Mouse (Mus musculus): ENCODE measurements around the gene Ribc2. TPM values are rescaled to one million over a fixed set of nuclear protein-coding genes. Genes with fewer than 3 reads are reported as not detected.

Gene Ribc2
- total and polyA plus RNA-seq, 2 experiments: not detected

DNA sequence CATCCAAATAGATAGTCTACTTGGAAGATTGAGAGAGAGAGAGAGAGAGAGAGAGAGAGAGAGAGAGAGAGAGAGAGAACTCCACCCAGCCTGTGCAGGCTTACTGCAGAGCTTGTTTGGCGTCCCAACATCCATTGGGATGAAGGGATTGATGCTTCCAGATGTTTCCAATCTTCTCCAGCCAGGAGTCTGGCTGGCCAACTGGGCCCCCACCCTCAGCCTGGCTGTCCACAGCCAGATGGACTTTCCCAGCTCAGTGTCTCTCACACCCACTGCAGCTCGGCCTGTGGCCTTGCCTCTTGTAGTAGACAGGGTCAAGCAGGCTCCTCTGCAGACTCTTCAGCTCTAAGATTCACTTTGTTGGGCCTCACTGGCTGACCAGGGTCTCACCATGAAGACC lies 40.2 kb downstream of the Ribc2 start:
- H3K27ac ChIP-seq (replicated peaks; ENCODE audit: insufficient read depth, low read depth, low read length): no peak overlapping the region
- TF ChIP-seq POLR2A (IDR thresholded peaks at IDR 0.05; ENCODE audit: extremely low read depth, insufficient read depth, low read length) (no peak), CTCF (IDR thresholded peaks at IDR 0.05; ENCODE audit: low read depth, low read length) (no peak)
- H3K4me3 ChIP-seq (ENCODE audit: insufficient read depth, low read depth, low read length): no peak overlapping the region
- no peaks in the 10 kb centered on the region for H3K36me3 ChIP-seq (ENCODE audit: control insufficient read depth, insufficient read depth, low read length)
- no peak for DNase-seq (ENCODE audit: extremely low read depth, low read depth, low spot score)
- H3K27me3 ChIP-seq (ENCODE audit: control insufficient read depth, insufficient read depth, low read length): no peaks in the 10 kb centered on the region
- 81% methylated on average over 2 of the region's 2 CpGs for WGBS
- no peaks in the 10 kb centered on the region for H3K4me1 ChIP-seq (ENCODE audit: control insufficient read depth, insufficient read depth, low read length)
- no peaks in the 10 kb centered on the region for H3K79me2 ChIP-seq (ENCODE audit: control insufficient read depth, insufficient read depth, low read length)
- no peak overlapping the region for H3K9ac ChIP-seq (ENCODE audit: low read depth, low read length)

DNA sequence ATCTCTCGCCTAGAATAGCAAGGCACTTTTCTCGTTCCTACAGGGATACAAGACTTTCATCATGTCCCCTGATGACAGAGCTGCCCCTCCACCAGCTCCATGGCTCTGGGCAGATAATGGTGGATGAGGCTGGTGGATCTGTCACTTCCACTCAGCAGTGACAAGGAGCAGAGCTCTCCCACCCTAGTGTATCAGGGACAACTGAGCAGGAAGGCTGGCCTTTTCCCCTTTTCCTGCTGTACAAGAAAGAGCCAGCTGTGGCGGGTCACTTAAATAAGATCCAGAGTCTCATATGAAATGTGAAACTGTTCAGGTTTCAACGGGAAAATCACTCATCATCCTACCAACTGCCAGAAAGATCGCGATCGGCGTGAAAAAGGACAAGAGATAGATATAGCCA lies 41.5 kb downstream of the Ribc2 start:
- no peak overlapping the region for H3K4me3 ChIP-seq (ENCODE audit: insufficient read depth, low read depth, low read length)
- TF ChIP-seq CTCF (IDR thresholded peaks at IDR 0.05; ENCODE audit: low read depth, low read length) (no peak), POLR2A (IDR thresholded peaks at IDR 0.05; ENCODE audit: extremely low read depth, insufficient read depth, low read length) (no peak)

DNA sequence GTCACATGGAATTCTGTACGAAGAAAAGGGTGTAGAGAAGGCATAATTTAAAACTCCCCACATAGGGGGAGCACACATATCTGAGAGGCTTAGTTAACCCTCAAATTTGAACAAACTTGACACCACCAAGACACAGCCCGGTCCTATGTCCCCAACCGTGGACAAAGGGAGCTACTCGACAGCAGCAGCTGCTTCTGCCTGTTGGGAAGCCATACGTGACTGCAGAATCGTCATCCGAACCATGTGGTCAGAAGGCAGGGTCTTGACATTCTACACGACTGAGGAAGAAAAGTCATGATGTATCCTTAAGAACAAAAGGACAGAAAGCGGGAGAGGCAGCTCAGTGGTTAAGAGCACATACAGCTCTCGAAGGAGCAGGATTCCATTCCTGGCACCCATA lies 42.2 kb downstream of the Ribc2 start:
- no peaks in the 10 kb centered on the region for H3K4me1 ChIP-seq (ENCODE audit: control insufficient read depth, insufficient read depth, low read length)
- no peak overlapping the region for H3K4me3 ChIP-seq (ENCODE audit: insufficient read depth, low read depth, low read length)
- no peak overlapping the region for H3K9ac ChIP-seq (ENCODE audit: low read depth, low read length)
- TF ChIP-seq CTCF (IDR thresholded peaks at IDR 0.05; ENCODE audit: low read depth, low read length): no peak
- no peak for TF ChIP-seq POLR2A (IDR thresholded peaks at IDR 0.05; ENCODE audit: extremely low read depth, insufficient read depth, low read length)
- 76% methylated on average over 10 of the region's 10 CpGs for WGBS
- H3K79me2 ChIP-seq (ENCODE audit: control insufficient read depth, insufficient read depth, low read length): no peaks in the 10 kb centered on the region
- H3K27me3 ChIP-seq (ENCODE audit: control insufficient read depth, insufficient read depth, low read length): no peaks in the 10 kb centered on the region
- H3K27ac ChIP-seq (replicated peaks; ENCODE audit: insufficient read depth, low read depth, low read length): no peak overlapping the region
- no peak for DNase-seq (ENCODE audit: extremely low read depth, low read depth, low spot score)
- H3K36me3 ChIP-seq (ENCODE audit: control insufficient read depth, insufficient read depth, low read length): no peaks in the 10 kb centered on the region

More for the DNA sequence above, 41.5 kb downstream of the Ribc2 start:
- Histone ChIP-seq H3K27ac (replicated peaks; ENCODE audit: insufficient read depth, low read depth, low read length) (no peak overlapping the region), H3K79me2 (ENCODE audit: control insufficient read depth, insufficient read depth, low read length) (no peaks in the 10 kb centered on the region), H3K27me3 (ENCODE audit: control insufficient read depth, insufficient read depth, low read length) (no peaks in the 10 kb centered on the region), H3K36me3 (ENCODE audit: control insufficient read depth, insufficient read depth, low read length) (no peaks in the 10 kb centered on the region), H3K4me1 (ENCODE audit: control insufficient read depth, insufficient read depth, low read length) (no peaks in the 10 kb centered on the region), H3K9ac (ENCODE audit: low read depth, low read length) (no peak overlapping the region)
- 82% methylated on average over 8 of the region's 8 CpGs for WGBS
- no peak for DNase-seq (ENCODE audit: extremely low read depth, low read depth, low spot score)

DNA sequence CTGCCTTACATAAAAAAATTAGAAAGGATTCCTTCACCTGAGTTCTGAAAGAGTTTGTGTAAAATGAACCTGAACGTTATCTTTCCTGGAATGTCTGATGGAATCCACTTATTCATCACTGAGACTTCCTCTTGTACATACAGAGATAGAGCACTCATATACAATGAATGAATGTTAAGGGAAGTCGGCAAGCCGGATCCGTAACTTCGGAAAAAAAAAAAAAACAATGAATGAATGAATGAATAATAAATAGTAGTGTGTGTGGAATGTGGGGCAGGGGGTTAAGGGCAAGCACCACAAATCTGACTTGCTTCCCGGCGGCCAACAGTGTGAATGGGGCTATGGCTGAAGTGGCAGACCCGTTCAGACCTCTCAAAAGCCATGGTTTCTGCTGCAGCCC lies 45.7 kb downstream of the Ribc2 start:
- WGBS: 81% methylated on average over 8 of the region's 8 CpGs
- Histone ChIP-seq H3K27me3 (ENCODE audit: control insufficient read depth, insufficient read depth, low read length) (no peaks in the 10 kb centered on the region; the same call in 1 of the 2 replicates), H3K27ac (replicated peaks; ENCODE audit: insufficient read depth, low read depth, low read length) (no peak overlapping the region), H3K36me3 (ENCODE audit: control insufficient read depth, insufficient read depth, low read length) (no peaks in the 10 kb centered on the region), H3K9ac (ENCODE audit: low read depth, low read length) (no peak overlapping the region), H3K4me1 (ENCODE audit: control insufficient read depth, insufficient read depth, low read length) (no peaks in the 10 kb centered on the region), H3K79me2 (ENCODE audit: control insufficient read depth, insufficient read depth, low read length) (no peaks in the 10 kb centered on the region), H3K4me3 (ENCODE audit: insufficient read depth, low read depth, low read length) (no peak overlapping the region)
- peak; percentile 65 for DNase-seq (ENCODE audit: extremely low read depth, low read depth, low spot score)
- TF ChIP-seq CTCF (IDR thresholded peaks at IDR 0.05; ENCODE audit: low read depth, low read length): no peak
- no peak for TF ChIP-seq POLR2A (IDR thresholded peaks at IDR 0.05; ENCODE audit: extremely low read depth, insufficient read depth, low read length)

DNA sequence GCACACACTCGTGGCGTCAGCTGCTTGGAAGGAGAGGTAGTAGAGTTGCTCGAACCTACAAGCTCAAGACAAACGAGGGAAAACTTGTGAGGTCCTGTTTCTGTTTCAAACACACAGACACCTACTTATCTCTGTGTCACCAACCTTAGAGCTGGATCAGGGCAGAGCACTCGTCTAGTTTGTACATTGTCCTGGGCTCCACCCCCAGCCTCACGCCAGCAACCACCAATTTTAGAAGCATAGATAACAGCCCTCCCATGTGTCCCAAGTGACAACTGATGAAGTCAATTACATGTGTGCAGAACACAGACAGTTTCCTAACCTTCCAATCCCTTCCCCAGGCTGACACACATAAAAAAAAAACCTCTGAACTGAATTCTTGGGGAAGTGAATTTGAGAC lies 46.3 kb downstream of the Ribc2 start:
- H3K79me2 ChIP-seq (ENCODE audit: control insufficient read depth, insufficient read depth, low read length): no peaks in the 10 kb centered on the region
- no peaks in the 10 kb centered on the region for H3K36me3 ChIP-seq (ENCODE audit: control insufficient read depth, insufficient read depth, low read length)
- DNase-seq (ENCODE audit: extremely low read depth, low read depth, low spot score): no peak
- 54% methylated on average over 6 of the region's 6 CpGs for WGBS
- H3K9ac ChIP-seq (ENCODE audit: low read depth, low read length): no peak overlapping the region
- no peak for TF ChIP-seq POLR2A (IDR thresholded peaks at IDR 0.05; ENCODE audit: extremely low read depth, insufficient read depth, low read length)
- no peak for TF ChIP-seq CTCF (IDR thresholded peaks at IDR 0.05; ENCODE audit: low read depth, low read length)
- no peak overlapping the region for H3K27ac ChIP-seq (replicated peaks; ENCODE audit: insufficient read depth, low read depth, low read length)
- H3K27me3 ChIP-seq (ENCODE audit: control insufficient read depth, insufficient read depth, low read length): no peaks in the 10 kb centered on the region; the same call in 1 of the 2 replicates
- no peaks in the 10 kb centered on the region for H3K4me1 ChIP-seq (ENCODE audit: control insufficient read depth, insufficient read depth, low read length)
- no peak overlapping the region for H3K4me3 ChIP-seq (ENCODE audit: insufficient read depth, low read depth, low read length)

DNA sequence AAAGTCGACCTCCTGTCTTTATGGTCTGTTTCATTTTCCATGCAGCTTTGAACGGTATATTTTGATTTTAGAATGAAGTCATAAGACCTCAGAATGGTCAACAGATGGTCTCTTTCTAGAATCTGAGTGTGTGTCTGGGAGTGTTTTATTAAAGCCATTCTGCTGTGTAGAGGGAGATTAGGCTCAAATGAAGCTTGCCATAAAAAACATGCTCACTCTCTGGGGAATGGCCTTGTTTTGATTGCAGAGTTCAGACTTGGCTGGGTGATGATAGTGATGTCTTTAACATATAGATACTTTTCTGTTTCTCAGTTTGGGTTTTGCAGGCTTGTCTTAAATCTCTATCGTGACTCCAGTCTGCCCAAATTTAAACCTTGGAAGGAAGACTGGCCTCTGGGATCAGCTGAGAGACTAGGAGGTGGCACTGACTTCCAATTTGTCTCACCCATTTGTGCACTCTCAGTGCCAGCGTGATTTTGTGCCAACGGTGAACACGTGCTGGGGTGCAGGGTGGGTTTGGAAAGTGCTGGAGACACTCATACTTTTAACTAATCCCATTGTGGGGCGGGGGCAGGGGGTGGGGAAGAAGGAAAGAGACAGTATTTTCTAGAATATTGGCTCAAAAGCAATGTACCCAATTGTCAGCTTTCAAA lies 47.8 kb downstream of the Ribc2 start:
- no peaks in the 10 kb centered on the region for H3K4me1 ChIP-seq (ENCODE audit: control insufficient read depth, insufficient read depth, low read length)
- 77% methylated on average over 7 of the region's 7 CpGs for WGBS
- no peaks in the 10 kb centered on the region for H3K36me3 ChIP-seq (ENCODE audit: control insufficient read depth, insufficient read depth, low read length)
- H3K9ac ChIP-seq (ENCODE audit: low read depth, low read length): no peak overlapping the region
- H3K79me2 ChIP-seq (ENCODE audit: control insufficient read depth, insufficient read depth, low read length): no peaks in the 10 kb centered on the region
- no peak overlapping the region for H3K27ac ChIP-seq (replicated peaks; ENCODE audit: insufficient read depth, low read depth, low read length)
- no peak overlapping the region for H3K4me3 ChIP-seq (ENCODE audit: insufficient read depth, low read depth, low read length)
- TF ChIP-seq POLR2A (IDR thresholded peaks at IDR 0.05; ENCODE audit: extremely low read depth, insufficient read depth, low read length) (no peak), CTCF (IDR thresholded peaks at IDR 0.05; ENCODE audit: low read depth, low read length) (no peak)
- no peaks in the 10 kb centered on the region; the same call in 1 of the 2 replicates for H3K27me3 ChIP-seq (ENCODE audit: control insufficient read depth, insufficient read depth, low read length)
- DNase-seq (ENCODE audit: extremely low read depth, low read depth, low spot score): no peak
